Comparison of ENCODE assay signal across 12 mouse cellular contexts in genomic region chr5:132115631-132116030, GRCm38 (mm10).
DNase-seq lines count a peak whose midpoint lies in the region; TF ChIP-seq lines count a peak whose summit lies in the region.
"Had no signal": no experiment of that assay in that cellular context is flagged by ENCODE, and none has a peak within 500 bp of the region (broad histone marks: within the 10 kb centered on the region; RNA-seq: fewer than 3 reads in every experiment).

No protein-coding gene starts in this region.

- TF ChIP-seq CTCF in layer of hippocampus, adult 2 months (conservative IDR thresholded peaks at IDR 0.05) = peak; percentile 83

- H3K27ac ChIP-seq in layer of hippocampus, adult 2 months = no peak overlapping the region
- H3K27ac ChIP-seq: hindbrain, embryonic 13.5 days; midbrain, embryonic 12.5 days had no signal

- no peak overlapping the region for H3K4me3 ChIP-seq in layer of hippocampus, adult 2 months
- H3K4me3 ChIP-seq: erythroblast, embryonic 14.5 days; hindbrain, embryonic 13.5 days; midbrain, embryonic 12.5 days had no signal

- peak; percentile 6 for DNase-seq in gastrocnemius, adult 18-20 months (ENCODE audit: low spot score)
- no peak for DNase-seq in gastrocnemius, postnatal 10 days
- peak; percentile 43 to 48 for DNase-seq in layer of hippocampus, adult 2 months (ENCODE audit: low spot score in 2 of 2)
- DNase-seq in layer of hippocampus, postnatal 25 days (ENCODE audit: extremely low spot score in 1 of 2, low spot score in 1 of 2) = no peak
- peak; percentile 79 for DNase-seq in brain, adult 2 months (ENCODE audit: low read depth, low spot score)
- peak; percentile 26 for DNase-seq in forelimb bud, embryonic 11.5 days (ENCODE audit: low read depth, low spot score)
- no peak for DNase-seq in c-Kit-positive CD71-positive TER-119-positive erythroid progenitor cells, embryonic 14.5 days (ENCODE audit: low spot score)
- no peak for DNase-seq in gastrocnemius, postnatal 25 days
- DNase-seq: thymus, adult 18-20 months had no signal

Comparison
In these comparisons a context has a peak if more than half of its experiments do, and no peak if none do; other contexts are left out.
1. DNase-seq: peak in gastrocnemius, adult 18-20 months (single experiment), layer of hippocampus, adult 2 months (2 of 2), brain, adult 2 months (single experiment) and forelimb bud, embryonic 11.5 days (single experiment); none in gastrocnemius, postnatal 10 days (single experiment), layer of hippocampus, postnatal 25 days (0 of 2), c-Kit-positive CD71-positive TER-119-positive erythroid progenitor cells, embryonic 14.5 days (single experiment) and gastrocnemius, postnatal 25 days (single experiment).